Mouse (Mus musculus) kidney, adult 11 months (tissue): Measurements from ENCODE around the gene Zfp60.
"Not testable (repeated sequence)": the region's sequence is repeated elsewhere in the genome, so short reads cannot be mapped to it uniquely, and the experiment has no call there.

Experiments used
- DNase-seq: peaks from one replicate; pipeline ENCODE4 v3.0.0; 2022

Zfp60 gene

GRCm38 (mm10) chr7:27731281-27731883, at the start of gene Zfp60:
Gene Zfp60, plus strand, starts transcription at chr7:27731389.
- DNase-seq: peak; percentile 85

- DNase-seq: no peak
These were observed 48.0 kb upstream of the Zfp60 start for GRCm38 (mm10) chr7:27683218-27683617.

GRCm38 (mm10) chr7:27685220-27685619, 46.0 kb upstream of the Zfp60 start:
- no peak for DNase-seq

- DNase-seq: no peak
These were observed 45.5 kb upstream of the Zfp60 start for GRCm38 (mm10) chr7:27685681-27686080.

- DNase-seq: no peak
These were observed 44.1 kb upstream of the Zfp60 start for GRCm38 (mm10) chr7:27687043-27687442.

- DNase-seq: no peak
These were observed 43.4 kb upstream of the Zfp60 start for GRCm38 (mm10) chr7:27687836-27688235.

- no peak for DNase-seq
These were observed 42.9 kb upstream of the Zfp60 start for GRCm38 (mm10) chr7:27688246-27688788.

GRCm38 (mm10) chr7:27688815-27689612, 42.2 kb upstream of the Zfp60 start, which contains the start of gene Zfp607b:
Gene Zfp607b, plus strand, starts transcription at chr7:27689340.
- DNase-seq: peak; percentile 98

- no peak for DNase-seq
These were observed 40.1 kb upstream of the Zfp60 start for GRCm38 (mm10) chr7:27691076-27691475.

- no peak for DNase-seq
These were observed 34.5 kb upstream of the Zfp60 start for GRCm38 (mm10) chr7:27696711-27697110.

GRCm38 (mm10) chr7:27710402-27710801, 20.8 kb upstream of the Zfp60 start:
- DNase-seq: no peak

- DNase-seq: no peak
These were observed 9.2 kb upstream of the Zfp60 start for GRCm38 (mm10) chr7:27721951-27722350.

- DNase-seq: peak; percentile 6
These were observed 5.3 kb upstream of the Zfp60 start for GRCm38 (mm10) chr7:27725566-27726538.

GRCm38 (mm10) chr7:27727471-27727870, 3.7 kb upstream of the Zfp60 start:
- DNase-seq: no peak

- DNase-seq: no peak
These were observed 757 bp downstream of the Zfp60 start for GRCm38 (mm10) chr7:27731946-27732345.

GRCm38 (mm10) chr7:27732508-27732907, 1.3 kb downstream of the Zfp60 start:
- no peak for DNase-seq

- DNase-seq: no peak
These were observed 4.3 kb downstream of the Zfp60 start for GRCm38 (mm10) chr7:27735457-27735856.

GRCm38 (mm10) chr7:27756351-27757047, 25.3 kb downstream of the Zfp60 start:
- DNase-seq: no peak

GRCm38 (mm10) chr7:27757048-27757375, 25.8 kb downstream of the Zfp60 start:
- no peak for DNase-seq

GRCm38 (mm10) chr7:27765176-27765886, 34.1 kb downstream of the Zfp60 start:
- no peak for DNase-seq

- no peak for DNase-seq
These were observed 58.1 kb downstream of the Zfp60 start for GRCm38 (mm10) chr7:27789306-27789705.

GRCm38 (mm10) chr7:27793865-27794264, 62.7 kb downstream of the Zfp60 start:
- DNase-seq: not testable (repeated sequence)
